Mouse (Mus musculus): Measurements from ENCODE around the gene Ctnna2.

Ctnna2 gene

DNA sequence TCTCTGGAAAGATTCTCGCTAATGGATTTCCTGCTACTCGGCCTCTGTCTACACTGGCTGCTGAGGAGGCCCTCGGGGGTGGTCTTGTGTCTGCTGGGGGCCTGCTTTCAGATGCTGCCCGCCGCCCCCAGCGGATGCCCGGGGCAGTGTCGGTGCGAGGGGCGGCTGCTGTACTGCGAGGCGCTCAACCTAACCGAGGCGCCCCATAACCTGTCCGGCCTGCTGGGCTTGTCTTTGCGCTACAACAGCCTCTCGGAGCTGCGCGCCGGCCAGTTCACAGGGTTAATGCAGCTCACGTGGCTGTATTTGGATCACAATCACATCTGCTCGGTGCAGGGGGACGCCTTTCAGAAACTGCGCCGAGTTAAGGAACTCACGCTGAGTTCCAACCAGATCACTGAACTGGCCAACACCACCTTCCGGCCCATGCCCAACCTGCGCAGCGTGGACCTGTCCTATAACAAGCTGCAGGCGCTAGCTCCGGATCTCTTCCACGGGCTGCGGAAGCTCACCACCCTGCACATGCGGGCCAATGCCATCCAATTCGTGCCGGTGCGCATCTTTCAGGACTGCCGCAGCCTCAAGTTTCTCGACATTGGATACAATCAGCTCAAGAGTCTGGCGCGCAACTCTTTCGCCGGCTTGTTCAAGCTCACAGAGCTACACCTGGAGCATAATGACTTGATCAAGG lies 735.8 kb downstream of the Ctnna2 start:
- peak; percentile 66 to 67 for DNase-seq

DNA sequence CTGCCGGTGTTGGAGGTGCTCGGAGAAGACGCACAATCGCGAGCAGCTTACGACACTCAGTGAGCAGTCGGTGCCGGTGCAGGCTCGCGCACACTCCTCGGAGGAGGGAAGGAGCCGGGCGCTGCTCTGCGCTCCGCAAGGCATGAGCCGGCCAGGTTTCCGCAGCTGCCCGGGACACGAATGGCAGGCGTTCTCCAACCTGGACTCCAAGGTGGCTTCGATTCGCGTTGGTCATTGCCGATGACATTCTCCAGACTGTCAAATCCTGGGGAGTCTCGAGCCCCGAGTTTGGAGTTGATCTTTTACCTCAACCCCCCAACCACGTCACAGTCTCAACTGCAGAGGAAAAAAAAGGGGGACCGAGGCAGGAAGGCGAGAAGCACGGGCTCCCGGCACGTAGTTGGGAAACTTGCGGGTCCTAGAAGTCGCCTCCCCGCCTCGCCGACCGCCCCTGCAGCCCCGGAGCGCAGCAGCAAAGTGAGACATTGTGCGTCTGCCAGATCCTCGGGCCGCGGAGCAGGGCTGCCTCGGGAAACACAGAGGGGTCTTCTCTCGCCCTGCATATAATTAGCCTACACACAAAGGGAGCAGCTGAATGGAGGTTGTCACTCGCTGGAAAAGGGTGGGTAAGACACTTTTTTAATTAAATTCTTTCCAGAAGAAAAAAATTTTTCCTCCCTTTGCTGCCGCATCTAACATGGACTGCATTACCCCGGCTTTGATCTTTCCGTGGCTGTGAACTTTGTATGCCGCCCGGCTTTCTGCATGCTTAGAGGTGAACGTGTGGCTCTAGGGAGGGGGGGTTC lies 736.7 kb downstream of the Ctnna2 start, which contains the start of gene Lrrtm1:
Gene Lrrtm1 (plus strand): TSS at position 89 of the 806 bp plus-strand sequence.
- peak; percentile 73 to 82 for DNase-seq

DNA sequence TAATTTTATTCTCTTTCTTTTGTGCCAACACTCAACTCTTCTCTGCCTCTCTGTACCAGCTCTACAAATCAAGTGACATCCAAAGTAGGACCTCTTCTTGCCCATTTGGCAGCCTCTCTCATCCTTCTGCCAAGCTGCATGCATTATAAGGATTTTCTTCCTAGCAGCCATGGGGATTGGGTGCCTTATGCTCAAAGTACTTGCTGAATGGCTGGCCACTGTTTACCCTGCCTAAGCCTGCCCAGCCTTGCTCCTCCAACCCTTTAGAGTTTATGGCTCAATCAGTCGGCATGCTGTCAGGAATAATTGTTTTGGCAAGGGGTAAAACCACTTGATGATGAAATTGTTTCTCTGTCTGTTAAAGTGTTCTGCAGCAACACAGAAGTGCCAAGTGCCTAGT lies 739.1 kb downstream of the Ctnna2 start:
- no peak for DNase-seq

DNA sequence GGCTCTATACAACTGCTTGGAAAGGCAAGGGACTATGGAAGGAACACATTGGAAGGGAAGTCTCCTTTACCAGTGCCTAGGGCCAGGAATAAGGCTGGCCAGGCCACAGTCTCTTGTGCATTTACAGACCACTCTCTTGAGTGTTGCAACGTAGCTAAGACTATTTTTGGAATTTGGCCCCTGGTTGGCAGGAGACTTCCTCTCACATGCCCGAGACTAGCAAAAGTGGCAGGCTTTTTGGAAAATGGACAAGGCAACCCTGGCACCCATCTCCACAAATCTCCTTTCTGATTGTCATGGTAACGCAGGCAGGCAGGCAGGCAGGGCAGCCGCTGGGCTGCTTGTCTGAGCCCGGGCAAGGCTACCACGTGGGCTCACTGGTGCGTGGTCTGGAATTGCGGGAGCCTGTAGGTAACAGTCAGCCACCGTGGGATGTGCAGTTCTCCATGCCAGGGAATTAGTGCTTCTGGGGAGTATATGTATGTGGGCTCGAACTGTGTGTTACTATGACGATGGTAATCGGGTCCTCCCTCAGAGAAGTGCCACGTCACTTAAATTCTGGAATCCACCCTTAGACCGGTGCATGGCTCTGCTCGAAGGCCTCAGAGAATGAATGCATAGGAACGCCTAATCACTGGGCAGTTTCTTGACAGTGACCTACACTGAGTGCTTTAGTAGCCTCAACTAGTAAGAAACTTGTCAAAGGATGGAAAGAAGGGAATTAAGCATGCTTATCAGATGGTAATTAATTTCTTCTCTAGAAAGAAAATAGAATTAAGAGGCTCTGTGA lies 756.5 kb downstream of the Ctnna2 start:
- peak; percentile 65 to 71 for DNase-seq

DNA sequence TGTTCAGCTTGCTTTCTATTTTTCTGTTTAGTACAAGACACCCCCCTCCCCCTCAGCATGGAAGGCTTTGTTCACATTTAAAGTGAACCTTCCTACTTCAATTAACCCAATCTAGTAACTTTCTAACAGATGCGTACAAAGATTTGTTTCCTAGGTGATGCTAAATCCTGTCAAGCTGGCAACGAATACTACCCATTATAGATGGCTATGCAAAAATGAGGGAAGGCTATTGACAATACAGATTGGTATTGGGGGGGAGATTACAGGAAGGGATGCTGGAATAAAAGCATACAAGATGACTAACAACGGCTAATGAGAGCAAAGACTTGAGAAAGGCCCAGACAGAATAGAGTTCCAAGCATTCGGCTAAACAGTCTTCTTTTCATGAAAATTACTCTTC lies 758.7 kb downstream of the Ctnna2 start:
- no peak for DNase-seq

DNA sequence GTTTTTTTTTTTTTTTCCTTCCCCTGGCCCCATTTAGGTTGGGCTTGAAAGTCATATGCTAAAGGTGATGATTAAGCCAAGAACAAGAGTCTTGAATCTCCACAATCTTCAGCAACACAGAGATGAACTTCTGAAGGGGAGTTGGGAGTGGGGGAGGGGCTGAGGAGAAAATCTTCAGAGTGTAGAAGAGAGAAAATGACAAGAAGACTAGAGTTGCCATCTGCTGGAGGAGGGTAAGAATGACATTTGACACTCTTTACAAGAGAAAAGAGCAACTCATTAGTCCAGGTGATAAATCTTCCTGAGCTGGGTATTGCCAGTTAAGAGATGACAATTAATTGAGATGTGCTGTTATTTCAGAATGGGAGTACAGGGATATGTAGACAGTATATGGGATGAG lies 760.6 kb downstream of the Ctnna2 start:
- DNase-seq: peak in 1 of 2 experiments; percentile 45

DNA sequence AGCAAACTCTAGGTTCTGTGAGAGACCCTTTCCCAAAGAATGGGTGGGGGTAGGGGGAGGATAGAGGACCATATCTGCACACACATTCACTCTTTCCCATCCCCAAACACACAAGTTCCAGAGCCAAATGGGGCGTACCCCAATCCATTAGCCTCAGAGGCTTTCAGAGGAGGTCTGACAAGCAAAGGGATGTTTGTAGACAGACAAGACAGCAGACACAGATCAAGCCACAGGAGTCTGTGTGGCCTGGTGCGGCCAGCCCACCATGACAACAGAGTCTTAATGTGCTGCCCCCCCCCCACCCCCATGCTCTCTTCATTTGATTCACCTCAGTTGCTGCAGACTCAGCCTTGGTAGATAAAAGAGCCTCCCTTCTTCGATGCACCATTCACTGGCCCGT lies 764.2 kb downstream of the Ctnna2 start:
- DNase-seq: no peak

DNA sequence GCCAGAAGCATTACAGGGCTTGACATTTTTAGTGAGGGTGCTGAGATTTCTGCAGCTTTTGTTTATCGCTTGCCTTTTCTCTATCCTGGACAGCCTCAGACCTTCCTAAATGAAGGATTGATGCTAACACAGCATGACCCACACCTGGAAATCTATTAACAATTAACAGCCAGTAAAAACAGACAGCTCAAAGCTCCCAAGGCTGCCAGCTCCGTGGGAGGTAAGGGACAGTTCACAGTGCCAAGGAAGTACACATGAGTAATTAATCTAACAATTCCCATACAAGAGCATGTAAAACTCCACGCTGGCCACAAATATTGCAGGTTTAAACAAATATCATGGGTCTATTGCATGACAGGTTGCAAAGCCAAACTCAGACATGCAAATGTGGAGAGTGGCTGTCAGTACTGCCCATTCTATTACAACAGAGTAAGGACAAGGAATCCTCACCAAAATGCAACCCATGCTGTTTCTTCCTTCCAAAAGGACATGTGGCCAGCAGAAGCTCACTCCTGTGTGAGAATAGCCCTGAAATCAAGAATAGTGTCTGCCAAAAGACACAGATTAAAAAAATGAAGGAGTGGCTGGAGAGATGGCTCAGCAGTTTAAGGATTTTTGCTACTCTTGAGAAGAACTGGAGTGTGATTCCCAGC lies 765.6 kb downstream of the Ctnna2 start:
- DNase-seq: peak; percentile 55 to 61

DNA sequence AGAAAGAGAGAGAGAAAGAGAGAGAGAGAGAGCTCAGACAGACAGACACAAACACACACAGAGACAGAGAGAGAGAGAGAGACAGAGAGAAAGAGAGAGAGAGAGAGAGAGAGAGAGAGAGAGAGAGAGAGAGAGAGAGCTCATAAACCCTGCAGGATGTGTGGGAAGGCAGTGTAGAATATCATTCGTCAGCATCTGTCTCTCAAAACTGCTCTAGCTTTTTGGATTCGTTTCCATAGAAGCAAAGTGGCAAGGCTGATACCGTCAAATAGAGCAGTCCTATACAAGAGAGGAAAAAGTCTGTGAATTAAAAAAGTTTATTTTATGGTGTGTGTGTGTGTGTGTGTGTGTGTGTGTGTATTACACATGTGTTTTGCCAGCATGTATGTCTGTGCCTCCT lies 769.6 kb downstream of the Ctnna2 start:
- DNase-seq: no peak

DNA sequence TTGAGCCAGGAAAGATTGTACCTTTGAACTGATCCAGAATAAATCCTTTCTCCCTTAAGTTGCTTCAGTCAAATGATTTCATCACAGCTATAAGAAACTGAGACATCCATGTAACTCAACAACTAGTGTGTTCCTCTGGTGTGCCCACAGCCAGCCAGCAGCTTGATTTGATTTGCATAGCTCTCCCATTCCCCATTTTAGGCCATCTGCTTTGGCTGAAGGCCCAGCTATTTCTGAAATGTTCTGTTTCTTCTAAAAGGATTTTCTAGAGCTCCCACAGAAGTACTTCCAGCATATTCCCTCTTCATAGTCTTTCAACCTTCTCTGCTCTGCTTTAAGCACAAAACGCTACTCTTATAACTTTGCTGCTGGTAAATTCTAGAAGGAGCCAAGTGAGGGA lies 770.3 kb downstream of the Ctnna2 start:
- DNase-seq: no peak

DNA sequence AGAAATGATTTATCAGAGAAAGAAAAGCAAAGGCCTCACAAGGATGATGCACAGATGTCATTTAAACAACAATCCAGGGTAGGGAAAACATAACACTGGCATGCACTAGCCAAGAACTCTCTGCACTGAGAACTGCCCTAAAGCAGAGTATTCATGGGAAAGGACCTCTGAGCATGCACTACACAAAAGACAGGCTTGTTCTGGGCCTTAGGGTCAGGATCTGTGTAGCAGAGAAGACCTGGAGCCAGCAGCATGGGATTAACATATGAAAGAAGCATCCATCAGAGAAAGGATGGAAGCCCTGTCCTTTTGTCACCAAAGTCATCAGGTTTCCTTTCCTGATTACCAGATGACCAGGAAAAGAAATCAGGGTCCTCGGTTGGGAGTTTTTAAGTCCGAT lies 780.1 kb downstream of the Ctnna2 start:
- DNase-seq: no peak

DNA sequence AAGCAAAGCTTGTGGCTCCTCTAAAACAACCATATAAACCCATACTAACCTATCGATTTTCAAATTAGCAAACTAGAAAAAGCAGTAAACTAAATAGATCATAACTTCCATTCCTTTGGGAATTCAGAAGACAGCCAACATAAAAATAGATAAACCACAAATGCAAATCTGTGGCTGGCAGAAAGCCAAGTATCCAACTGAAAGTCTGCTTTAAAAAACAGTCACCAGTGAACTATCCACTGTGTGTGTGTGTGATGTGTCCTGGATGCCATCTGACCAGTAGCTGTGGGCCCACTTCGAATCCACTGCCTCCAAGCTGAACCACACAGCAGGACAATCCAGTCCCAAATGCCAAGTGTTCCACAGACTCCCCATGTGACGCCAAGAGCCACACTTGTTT lies 782.8 kb downstream of the Ctnna2 start:
- peak in 1 of 2 experiments; percentile 15 for DNase-seq

DNA sequence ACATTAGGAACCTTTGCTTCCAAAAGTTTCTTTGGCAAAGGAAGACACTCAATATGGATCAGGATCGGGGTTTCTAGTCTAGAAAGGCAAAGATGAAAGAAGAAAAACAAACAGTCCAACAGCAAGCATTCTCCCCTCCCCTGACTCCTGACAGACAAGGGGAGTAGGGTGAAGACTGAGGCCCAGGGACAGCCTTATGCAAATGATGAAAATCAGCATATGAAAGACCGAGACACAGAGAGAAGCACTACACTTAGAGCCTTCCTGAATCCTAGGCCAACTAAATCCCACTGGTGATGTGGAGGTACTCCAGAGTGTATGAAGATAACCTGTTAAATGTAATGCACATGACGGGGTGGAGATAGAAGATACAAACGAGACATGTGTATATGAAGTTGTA lies 787.9 kb downstream of the Ctnna2 start:
- DNase-seq: no peak

DNA sequence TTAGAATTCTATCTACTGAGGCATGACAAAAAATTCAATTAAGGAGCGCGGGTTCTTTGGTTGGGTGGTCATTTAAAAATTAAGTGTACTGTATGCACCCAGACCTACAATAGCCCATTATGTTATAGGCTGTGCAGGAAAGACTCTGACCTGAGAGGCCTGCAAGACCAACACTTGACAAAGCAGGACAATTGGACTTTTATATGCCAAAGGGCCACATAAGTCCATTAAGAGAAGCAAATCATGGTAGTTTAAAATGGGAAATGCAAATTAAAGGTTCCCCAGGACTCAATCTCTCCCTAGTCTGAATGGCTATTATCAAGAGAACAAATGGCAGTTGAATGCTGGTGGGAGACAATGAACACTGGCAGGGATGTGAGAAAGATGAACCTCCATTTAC lies 790.9 kb downstream of the Ctnna2 start:
- no peak for DNase-seq

DNA sequence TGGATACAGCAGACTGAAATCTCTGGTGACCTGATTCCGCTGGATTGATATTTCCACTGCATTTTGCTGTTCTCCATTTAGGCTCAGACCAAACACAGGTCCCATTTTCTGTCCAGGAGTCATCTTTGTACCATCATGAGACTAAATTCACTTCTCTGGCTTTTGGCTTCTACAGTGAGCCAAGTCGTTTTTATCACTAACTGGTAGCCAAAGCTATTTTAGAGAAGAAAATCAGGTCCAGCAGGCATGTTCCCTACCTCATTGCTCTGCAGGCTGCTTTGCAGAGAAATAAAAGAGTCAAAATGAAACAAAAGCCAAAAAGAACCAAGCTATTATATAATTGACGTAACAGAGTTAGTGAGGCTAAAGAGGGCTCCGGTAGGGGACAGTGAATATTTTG lies 793.7 kb downstream of the Ctnna2 start:
- peak; percentile 6 to 12 for DNase-seq

DNA sequence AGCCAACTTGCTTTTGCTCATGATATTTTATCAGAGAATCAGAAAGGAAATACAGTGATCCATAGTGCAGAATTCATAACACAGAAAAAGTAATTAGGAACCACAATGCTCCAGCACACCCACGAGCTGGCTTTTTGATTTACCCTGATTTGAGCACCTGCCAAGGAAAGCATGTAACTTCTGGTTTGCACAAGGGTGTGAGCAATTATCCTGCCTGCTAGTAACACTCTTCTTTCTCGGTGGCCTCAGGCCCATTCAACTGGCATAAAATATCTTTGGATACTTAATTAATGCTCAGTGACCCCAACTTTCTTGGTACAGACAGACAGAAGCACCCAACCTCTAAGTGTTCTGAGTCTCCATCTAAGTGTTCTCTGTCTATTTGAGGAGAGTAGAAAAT lies 794.6 kb downstream of the Ctnna2 start:
- no peak for DNase-seq

DNA sequence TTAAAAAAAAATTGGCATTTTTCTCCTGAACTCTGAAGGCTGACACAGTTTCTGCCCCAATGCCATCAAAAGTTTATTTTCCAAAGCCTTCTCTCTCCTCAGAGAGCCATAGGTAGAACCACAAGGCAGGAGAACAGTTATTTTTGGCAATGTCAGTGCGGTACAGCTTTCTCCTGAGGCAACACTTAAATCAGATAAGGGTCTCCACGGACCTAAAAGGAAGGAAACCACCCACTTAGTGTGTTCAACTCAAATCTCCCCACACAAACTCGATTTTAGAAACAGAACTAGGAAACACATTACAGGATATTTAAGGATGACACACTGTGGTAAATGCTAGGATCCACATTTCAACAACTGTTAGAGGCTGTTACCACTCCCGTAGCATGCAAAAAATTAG lies 803.7 kb downstream of the Ctnna2 start:
- no peak for DNase-seq

DNA sequence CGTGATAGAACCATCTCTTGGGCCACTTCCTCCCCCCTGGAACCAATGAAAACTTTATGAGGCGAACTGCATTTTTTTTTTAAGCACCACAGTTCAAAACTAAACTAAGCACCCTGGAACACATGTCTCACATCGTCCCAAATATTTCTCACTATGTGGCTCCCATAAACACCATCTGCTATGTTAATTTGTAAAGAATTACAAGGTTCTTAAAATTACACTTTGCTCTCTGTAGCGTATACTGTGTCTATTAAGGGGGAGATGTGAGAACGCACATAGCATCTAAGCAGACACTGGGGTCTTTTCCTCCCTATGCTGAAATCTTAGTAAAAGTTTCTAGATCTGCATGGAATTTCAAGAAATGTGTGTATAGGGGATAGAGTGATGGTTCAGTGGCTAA lies 822.5 kb downstream of the Ctnna2 start:
- DNase-seq: no peak

DNA sequence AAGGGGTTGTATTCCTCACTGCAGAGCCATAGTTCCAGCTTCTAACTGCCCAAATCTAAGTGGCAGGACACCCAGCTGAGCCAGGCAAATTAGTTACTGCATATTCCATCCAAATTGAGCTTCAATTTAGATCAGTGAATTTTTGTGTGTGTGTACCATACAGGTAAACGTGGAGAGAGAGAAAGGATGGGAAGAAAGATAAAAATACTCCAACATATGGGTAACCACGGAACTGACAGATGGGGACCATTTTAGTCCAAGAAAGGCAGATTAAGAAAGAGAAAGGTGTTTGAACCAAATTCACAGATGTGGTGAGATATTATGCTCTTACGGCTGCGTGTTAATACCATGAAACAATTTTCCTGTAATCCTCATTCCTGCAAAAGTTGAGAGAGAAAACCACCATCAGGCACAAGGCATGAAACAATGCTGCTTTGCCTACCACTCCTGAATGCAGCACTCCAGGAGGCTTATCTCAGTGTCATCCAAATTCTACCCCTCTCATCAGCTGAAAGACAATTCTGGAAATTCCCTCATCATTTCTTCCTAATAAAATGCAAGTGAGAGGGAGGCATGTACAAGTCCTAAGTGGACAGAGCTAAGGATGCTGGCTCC lies 840.1 kb downstream of the Ctnna2 start:
- peak in 1 of 2 experiments; percentile 12 for DNase-seq

DNA sequence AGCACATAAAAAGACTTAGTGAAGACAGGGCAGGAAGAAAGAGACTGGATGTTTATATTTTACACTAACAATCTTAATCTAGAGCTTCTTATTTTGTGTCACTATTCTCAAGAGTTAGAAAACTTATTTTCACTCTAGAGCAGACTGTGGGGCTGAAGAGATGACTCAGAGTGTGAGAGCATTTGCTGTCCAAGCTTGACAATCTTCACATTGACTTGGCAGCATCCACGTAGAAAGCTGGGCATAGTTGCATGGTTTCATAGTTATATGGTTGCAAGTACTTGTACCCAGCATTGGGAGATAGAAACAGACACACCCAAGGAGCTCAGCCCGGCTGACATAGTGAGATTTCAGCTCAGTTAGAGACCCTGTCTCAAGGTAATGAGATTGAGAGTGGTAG lies 858.6 kb downstream of the Ctnna2 start:
- no peak for DNase-seq

DNA sequence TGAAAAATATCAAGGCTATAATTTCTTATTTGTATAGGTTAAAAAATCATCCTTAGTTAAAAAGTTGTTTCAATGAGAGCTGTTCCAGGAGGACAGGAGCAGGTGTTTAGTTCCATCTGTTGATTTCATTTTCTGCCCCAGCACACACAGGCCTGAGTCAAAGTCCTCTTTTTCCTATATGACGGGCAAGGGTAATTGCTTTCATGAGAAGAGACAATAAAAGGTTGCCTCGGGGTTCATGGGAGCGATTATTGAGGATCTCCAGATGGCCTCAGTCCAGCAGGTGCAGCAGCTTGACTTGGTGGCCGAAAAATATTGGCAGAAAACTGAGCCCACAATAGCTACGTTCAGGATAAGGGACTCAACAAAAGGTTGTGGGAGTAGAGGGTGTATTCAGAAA lies 859.0 kb downstream of the Ctnna2 start:
- DNase-seq: peak; percentile 8 to 9
